Mouse (Mus musculus) forebrain, embryonic 16.5 days (tissue): ENCODE data around the gene Nepro. TPM values are rescaled to one million over a fixed set of nuclear protein-coding genes. Genes with fewer than 3 reads are reported as not detected.

ENCODE experiments used
- ATAC-seq: fragments of 200-750 bp; cut with Nextera tagmentation; 2 replicates; pipeline ENCODE4 v1.8.0; 2017; ENCODE audit warnings: mild to moderate bottlenecking, moderate library complexity
- H3K27ac ChIP-seq: fragments of 300-500 bp; sonication (generic); 2 replicates; pipeline ENCODE4 v1.5.1; 2014; ENCODE audit warnings: low read length, control low read depth
- H3K27me3 ChIP-seq: fragments of 300-500 bp; sonication (generic); replicated peaks from 2 replicates; pipeline ENCODE4 v1.6.1; 2014; ENCODE audit warnings: low read length; ENCODE audit not compliant: control insufficient read depth, insufficient read depth
- H3K36me3 ChIP-seq: fragments of 300-500 bp; sonication (generic); 2 replicates; pipeline ENCODE4 v1.6.1; 2014; ENCODE audit not compliant: control insufficient read depth, insufficient read depth
- H3K4me1 ChIP-seq: fragments of 300-500 bp; sonication (generic); replicated peaks from 2 replicates; pipeline ENCODE4 v1.6.1; 2014; ENCODE audit warnings: low read length; ENCODE audit not compliant: control insufficient read depth, insufficient read depth
- H3K4me2 ChIP-seq: fragments of 300-500 bp; sonication (generic); 2 replicates; pipeline ENCODE4 v1.6.1; 2014; ENCODE audit warnings: mild to moderate bottlenecking, low read length, control low read depth
- H3K4me3 ChIP-seq: fragments of 300-500 bp; sonication (generic); replicated peaks from 2 replicates; pipeline ENCODE4 v1.5.1; 2014; ENCODE audit warnings: mild to moderate bottlenecking, low read length, control low read depth
- H3K9ac ChIP-seq: fragments of 300-500 bp; sonication (generic); replicated peaks from 2 replicates; pipeline ENCODE4 v1.6.1; 2014; ENCODE audit warnings: low read depth, low read length, control low read depth
- H3K9me3 ChIP-seq: fragments of 300-500 bp; sonication (generic); 2 replicates; pipeline ENCODE4 v1.6.1; 2016; ENCODE audit warnings: low read length; ENCODE audit not compliant: control insufficient read depth
- WGBS: fragments of 180-500 bp; shearing (Covaris S2); extraction: QIAGEN DNeasy Blood & Tissue Kit; methylation state at CpG from one replicate; pipeline ENCODE4 v1.1.7; 2014; 5-methylcytosine and 5-hydroxymethylcytosine counted together
- polyA plus RNA-seq: library from polyadenylated mRNA; unstranded; fragments of >200 nt; fragmentation: Nextera tagmentation; extraction: Ambion mirVana; gene quantifications from 2 replicates; pipeline ENCODE4 v1.2.1, GENCODE M21; 2015

The Nepro gene
- polyA plus RNA-seq, result 4.9 and 5.6 TPM in 2 replicates

DNA sequence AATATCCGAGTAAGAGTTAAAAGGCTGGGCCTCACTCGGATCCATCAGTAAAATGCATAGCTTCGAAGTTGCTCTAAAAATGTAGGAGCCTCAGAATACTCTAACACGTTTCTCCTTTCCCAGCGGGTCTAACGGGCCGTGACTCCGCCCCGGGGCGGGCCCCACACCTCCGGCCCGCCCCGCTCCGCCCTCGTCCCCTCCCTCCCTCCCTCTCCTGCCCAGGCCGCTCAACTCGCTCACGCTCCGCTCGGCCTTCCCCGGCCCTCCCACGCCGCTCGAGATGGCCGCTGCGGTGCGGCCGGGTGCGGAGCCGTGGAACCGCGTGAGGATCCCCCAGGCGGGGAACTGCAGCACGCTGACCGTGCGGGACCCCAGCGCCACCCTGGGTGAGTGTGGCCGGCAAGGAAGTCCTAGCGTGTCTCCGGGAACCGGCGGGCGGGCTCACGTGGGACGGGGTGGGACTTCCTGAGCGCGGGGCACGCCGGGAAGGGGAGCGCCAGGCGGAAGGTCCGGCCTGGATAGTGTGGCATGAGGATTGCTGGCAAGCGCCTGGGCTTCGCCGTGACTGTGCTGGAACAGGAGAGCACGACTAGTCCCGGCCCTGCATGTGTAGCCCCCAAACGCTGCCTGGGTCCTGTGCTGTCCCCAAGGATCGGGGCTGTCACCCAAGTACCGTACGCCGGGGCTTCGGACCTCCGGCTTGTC lies at the start of gene Nepro:
Gene Nepro (plus strand): TSS at position 219 of the 705 bp plus-strand sequence.
- Histone ChIP-seq H3K27ac (peak within 1 kb of the TSS; percentile 92), H3K4me2 (peak within 1 kb of the TSS; percentile 65), H3K9ac (peak within 1 kb of the TSS; percentile 81), H3K36me3 (no peaks in the 10 kb centered on the region), H3K9me3 (no peaks in the 10 kb centered on the region), H3K4me1 (peaks cover 12% of the 10 kb centered on the region), H3K27me3 (no peaks in the 10 kb centered on the region), H3K4me3 (peak within 1 kb of the TSS; percentile 82)
- under 1% methylated on average over 63 of the region's 64 CpGs for WGBS
- peak; percentile 97 for ATAC-seq

DNA sequence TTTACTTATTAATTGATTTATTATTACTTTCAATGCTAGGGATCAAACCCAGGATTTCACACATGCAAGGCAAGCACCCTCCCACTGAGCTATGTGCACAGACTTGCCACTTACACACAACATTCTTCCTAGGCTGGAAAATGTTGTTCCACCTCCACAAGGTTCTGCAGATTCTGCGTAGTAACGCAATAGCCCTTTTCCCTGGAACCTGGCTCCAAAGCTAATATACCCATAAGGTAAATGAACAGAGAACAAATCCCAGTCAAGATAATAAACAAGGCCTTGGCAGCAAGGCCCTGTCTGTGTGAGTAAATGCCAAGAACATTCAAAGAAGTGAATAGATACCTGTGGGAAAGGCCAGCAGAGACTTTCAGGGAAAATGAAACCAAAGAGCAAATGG lies 47.7 kb upstream of the Nepro start:
- peaks cover 35% of the 10 kb centered on the region for H3K4me1 ChIP-seq
- H3K36me3 ChIP-seq, result no peaks in the 10 kb centered on the region
- no peaks in the 10 kb centered on the region for H3K9me3 ChIP-seq
- WGBS, result 68% methylated on average over 2 of the region's 2 CpGs
- H3K4me3 ChIP-seq, result no peak overlapping the region
- no peak for ATAC-seq
- no peak overlapping the region for H3K9ac ChIP-seq
- no peak overlapping the region for H3K4me2 ChIP-seq
- no peaks in the 10 kb centered on the region for H3K27me3 ChIP-seq
- H3K27ac ChIP-seq, result no peak overlapping the region

GRCm38 (mm10) chr16:44679082-44679481 lies 45.0 kb upstream of the Nepro start:
- Histone ChIP-seq H3K9ac (no peak overlapping the region), H3K4me3 (peak overlapping the region; percentile 24), H3K27me3 (no peaks in the 10 kb centered on the region), H3K4me2 (peak overlapping the region; percentile 50), H3K4me1 (peaks cover 23% of the 10 kb centered on the region), H3K36me3 (no peaks in the 10 kb centered on the region), H3K9me3 (no peaks in the 10 kb centered on the region), H3K27ac (no peak overlapping the region)
- WGBS, result 10% methylated on average over 8 of the region's 8 CpGs
- ATAC-seq, result peak; percentile 21; the same call in 1 of the 2 replicates

- H3K9me3 ChIP-seq, result no peaks in the 10 kb centered on the region
- peak overlapping the region; percentile 50 for H3K4me2 ChIP-seq
- peak overlapping the region; percentile 2; the same call in 1 of the 2 replicates for H3K27ac ChIP-seq
- 5% methylated on average over 8 of the region's 8 CpGs for WGBS
- peak; percentile 87 for ATAC-seq
- H3K27me3 ChIP-seq, result no peaks in the 10 kb centered on the region
- H3K4me3 ChIP-seq, result peak overlapping the region; percentile 24
- H3K4me1 ChIP-seq, result peaks cover 25% of the 10 kb centered on the region
- H3K36me3 ChIP-seq, result no peaks in the 10 kb centered on the region
- peak overlapping the region; percentile 20 for H3K9ac ChIP-seq
Measured at GRCm38 (mm10) chr16:44679503-44679971, 44.6 kb upstream of the Nepro start.

- Histone ChIP-seq H3K4me1 (peaks cover 30% of the 10 kb centered on the region), H3K9me3 (no peaks in the 10 kb centered on the region), H3K27ac (peak overlapping the region; percentile 41; the same call in 1 of the 2 replicates), H3K9ac (no peak overlapping the region), H3K4me2 (no peak overlapping the region), H3K27me3 (no peaks in the 10 kb centered on the region), H3K36me3 (no peaks in the 10 kb centered on the region), H3K4me3 (no peak overlapping the region)
- WGBS, result 60% methylated on average over 9 of the region's 9 CpGs
- peak; percentile 29 for ATAC-seq
Measured at GRCm38 (mm10) chr16:44680756-44681498, 43.2 kb upstream of the Nepro start.

DNA sequence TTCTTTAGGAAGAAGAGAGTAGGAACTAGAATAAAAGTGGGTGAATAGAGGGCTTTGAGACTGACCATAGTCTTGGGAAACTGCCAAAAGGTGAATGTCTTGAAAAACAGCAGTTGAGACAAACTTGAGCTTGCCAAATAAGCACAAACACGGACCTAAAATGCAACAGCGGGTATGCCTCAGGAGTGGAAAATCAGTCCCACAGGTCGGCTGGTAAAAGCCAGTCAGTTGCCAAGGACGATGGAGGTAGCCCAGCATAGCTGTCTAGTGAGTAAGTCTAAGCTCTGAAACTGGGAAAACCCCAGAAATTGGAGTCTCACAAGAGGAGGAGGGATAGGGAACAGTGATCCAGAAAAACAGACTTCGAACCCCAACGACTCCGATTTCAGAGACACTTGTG lies 39.5 kb upstream of the Nepro start:
- ATAC-seq, result no peak
- Histone ChIP-seq H3K27ac (no peak overlapping the region), H3K36me3 (no peaks in the 10 kb centered on the region), H3K9ac (no peak overlapping the region), H3K4me3 (no peak overlapping the region), H3K27me3 (no peaks in the 10 kb centered on the region), H3K9me3 (no peaks in the 10 kb centered on the region), H3K4me1 (peaks cover 44% of the 10 kb centered on the region), H3K4me2 (no peak overlapping the region)
- 55% methylated on average over 7 of the region's 7 CpGs for WGBS

- peaks cover 38% of the 10 kb centered on the region for H3K4me1 ChIP-seq
- H3K27ac ChIP-seq, result no peak overlapping the region
- ATAC-seq, result no peak
- H3K9ac ChIP-seq, result no peak overlapping the region
- no peak overlapping the region for H3K4me2 ChIP-seq
- no peaks in the 10 kb centered on the region for H3K27me3 ChIP-seq
- no peaks in the 10 kb centered on the region for H3K36me3 ChIP-seq
- WGBS, result 77% methylated on average over 7 of the region's 7 CpGs
- no peak overlapping the region for H3K4me3 ChIP-seq
- no peaks in the 10 kb centered on the region for H3K9me3 ChIP-seq
Measured at GRCm38 (mm10) chr16:44685401-44685800, 38.7 kb upstream of the Nepro start.

- no peaks in the 10 kb centered on the region for H3K9me3 ChIP-seq
- peak overlapping the region; percentile 50 for H3K4me2 ChIP-seq
- peak overlapping the region; percentile 46 for H3K27ac ChIP-seq
- H3K4me3 ChIP-seq, result peak overlapping the region; percentile 29
- peak overlapping the region; percentile 41 for H3K9ac ChIP-seq
- ATAC-seq, result peak; percentile 86
- H3K4me1 ChIP-seq, result peaks cover 39% of the 10 kb centered on the region
- no peaks in the 10 kb centered on the region for H3K36me3 ChIP-seq
- 10% methylated on average over 20 of the region's 20 CpGs for WGBS
- no peaks in the 10 kb centered on the region for H3K27me3 ChIP-seq
Measured at GRCm38 (mm10) chr16:44686991-44687718, 36.9 kb upstream of the Nepro start.
